Mouse (Mus musculus): ENCODE measurements around the gene Kif13a. TPM values are rescaled to one million over a fixed set of nuclear protein-coding genes. Genes with fewer than 3 reads are reported as not detected.

Gene Kif13a
- polyA plus RNA-seq, 1 experiment = not detected

GRCm38 (mm10) chr13:46753294-46753693, 176.4 kb downstream of the Kif13a start:
- TF ChIP-seq GATA1 (IDR thresholded peaks at IDR 0.05; ENCODE audit: low read length) = no peak

DNA sequence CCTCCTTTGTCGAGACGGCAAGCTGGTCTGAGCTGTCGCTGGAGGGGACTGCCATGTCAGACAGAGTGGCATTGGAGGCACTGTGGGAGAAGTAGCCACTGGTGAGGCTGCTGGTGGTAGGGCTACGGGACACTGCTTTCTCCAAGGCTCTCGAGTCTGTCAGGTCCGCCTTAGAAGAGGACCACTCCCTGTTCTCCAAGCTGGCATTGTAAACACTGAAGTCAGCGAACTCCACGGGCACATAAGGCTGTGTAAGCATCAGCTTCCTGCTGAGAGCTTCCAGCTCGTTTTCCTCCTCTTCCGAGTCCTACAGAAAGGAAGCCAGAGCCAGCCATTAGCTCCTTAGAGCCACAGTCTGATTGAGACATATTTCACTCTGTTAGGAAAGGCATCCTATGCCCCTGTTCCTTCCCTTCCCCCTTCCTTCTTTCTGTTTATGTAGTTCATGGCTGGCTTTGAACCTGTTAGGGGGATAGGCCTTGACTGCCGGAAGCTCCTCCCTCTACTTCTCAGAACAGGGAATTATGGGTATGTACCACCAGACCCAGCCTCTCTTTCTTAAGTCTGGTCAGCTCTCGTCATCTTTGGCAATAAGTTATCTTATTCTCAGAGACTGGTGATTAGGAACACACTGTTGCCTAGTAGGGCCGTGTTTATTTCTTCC, 177.0 kb downstream of the Kif13a start:
- TF ChIP-seq GATA1 (IDR thresholded peaks at IDR 0.05; ENCODE audit: low read length) = no peak

- no peak for TF ChIP-seq GATA1 (IDR thresholded peaks at IDR 0.05; ENCODE audit: low read length)
These were observed 181.4 kb downstream of the Kif13a start for GRCm38 (mm10) chr13:46748138-46748873.

GRCm38 (mm10) chr13:46743821-46744220, 185.8 kb downstream of the Kif13a start:
- no peak for TF ChIP-seq GATA1 (IDR thresholded peaks at IDR 0.05; ENCODE audit: low read length)

DNA sequence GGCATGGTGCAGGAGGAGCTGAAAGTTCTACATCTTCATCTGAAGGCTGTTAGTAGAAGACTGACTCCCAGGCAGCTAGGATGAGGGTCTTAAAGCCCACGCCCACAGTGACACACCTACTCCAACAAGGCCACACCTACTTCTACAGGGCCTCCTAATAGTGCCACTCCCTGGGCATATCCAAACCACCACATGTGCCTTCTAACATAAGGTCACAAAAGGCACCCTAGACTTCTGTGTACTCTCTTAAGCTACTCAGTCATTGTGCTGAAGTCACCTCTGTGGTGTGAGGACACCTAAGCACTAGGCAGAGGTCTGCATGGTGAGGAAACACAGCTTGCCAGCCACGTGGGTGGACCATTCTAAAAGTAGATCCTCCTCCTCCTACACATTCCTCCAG, 187.3 kb downstream of the Kif13a start:
- TF ChIP-seq GATA1 (IDR thresholded peaks at IDR 0.05; ENCODE audit: low read length) = no peak

DNA sequence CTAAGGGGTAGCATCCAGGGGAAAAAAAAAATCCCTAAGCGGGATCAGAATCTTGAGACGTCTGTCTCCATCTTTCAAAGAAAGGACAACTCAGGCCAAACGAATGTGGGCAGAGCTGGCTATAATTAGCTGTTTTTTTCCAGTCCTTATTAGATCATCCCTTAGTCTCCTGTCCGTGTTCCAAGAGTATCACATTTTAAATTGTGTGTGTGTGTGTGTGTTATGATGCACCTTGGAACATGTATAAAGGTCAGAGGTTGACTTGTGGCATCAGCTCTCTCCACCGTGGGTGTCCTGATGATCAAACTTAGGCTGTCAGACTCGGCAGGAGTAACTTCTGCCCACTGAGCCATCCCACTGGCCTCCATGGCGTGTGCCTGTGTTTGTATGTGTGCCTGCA, 190.2 kb downstream of the Kif13a start:
- TF ChIP-seq GATA1 (IDR thresholded peaks at IDR 0.05; ENCODE audit: low read length) = no peak

DNA sequence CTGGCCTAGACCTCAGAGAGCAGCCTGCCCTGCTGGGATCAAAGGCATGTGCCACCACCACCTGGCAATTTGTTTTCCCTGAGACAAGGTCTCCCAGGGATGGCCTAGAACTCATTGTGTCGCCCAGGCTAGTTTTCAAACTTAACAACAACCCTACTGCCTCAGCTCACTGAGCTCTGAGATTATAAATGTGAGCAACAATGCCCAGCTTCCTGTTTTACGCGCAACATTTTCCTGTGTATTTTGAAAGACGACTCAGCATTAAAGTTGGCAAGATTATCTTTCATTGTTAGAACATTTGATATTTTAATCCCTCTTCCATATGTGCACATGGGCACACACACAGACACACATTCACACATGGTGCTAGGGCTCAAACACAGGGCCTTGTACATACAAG, 192.2 kb downstream of the Kif13a start:
- no peak for TF ChIP-seq GATA1 (IDR thresholded peaks at IDR 0.05; ENCODE audit: low read length)

DNA sequence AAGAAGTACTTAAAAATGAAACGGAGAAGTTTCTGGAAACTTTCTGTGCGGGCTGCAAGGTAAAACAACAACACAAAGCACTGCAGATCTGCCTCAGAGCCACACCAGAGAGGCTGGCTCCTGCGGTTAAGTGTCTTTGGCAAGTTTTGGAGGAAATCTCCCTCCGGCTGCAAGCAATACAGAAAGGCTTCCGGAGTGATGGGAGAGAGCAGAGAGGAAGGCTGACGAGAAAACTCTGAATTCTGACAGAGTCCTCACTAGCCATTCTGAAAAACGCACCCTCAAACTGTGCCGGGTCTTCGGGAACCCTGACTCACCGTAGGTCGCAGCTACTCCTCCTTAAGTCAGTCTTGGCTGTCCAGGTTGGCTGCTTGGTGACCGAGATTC, 193.2 kb downstream of the Kif13a start:
- TF ChIP-seq GATA1 (IDR thresholded peaks at IDR 0.05; ENCODE audit: low read length) = no peak

DNA sequence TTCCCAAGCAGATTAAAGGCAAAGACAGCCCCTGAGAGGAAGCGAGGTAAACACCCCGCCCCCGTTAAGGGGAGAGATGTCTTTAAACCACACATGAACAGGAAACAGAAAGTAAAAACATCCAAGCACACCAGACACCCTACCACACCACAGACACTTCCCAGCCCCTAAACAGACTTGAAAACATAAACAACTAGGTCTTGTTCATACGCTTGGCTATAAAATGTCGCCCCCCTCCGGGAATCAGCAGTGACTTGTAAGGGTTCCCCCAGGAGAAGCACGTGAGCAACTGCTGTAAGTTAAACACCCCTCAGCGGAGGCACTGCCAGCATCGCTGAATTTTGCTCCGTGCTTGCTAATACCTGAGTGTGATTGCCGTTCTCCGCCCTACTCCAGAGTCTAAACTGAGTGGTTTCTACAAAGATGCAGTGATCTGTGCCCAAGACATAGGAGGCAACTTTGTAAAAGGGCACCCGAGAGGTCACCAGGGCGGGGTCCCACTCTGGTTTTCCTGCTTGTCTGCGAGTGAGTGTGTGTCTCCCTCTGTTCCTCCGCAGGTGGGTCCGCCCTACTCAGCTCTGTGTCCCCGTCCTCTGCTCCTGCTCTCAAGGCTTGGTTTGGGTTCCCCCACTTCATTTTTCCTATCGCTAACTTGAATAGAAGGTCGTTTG, 193.7 kb downstream of the Kif13a start:
- no peak for TF ChIP-seq GATA1 (IDR thresholded peaks at IDR 0.05; ENCODE audit: low read length)

DNA sequence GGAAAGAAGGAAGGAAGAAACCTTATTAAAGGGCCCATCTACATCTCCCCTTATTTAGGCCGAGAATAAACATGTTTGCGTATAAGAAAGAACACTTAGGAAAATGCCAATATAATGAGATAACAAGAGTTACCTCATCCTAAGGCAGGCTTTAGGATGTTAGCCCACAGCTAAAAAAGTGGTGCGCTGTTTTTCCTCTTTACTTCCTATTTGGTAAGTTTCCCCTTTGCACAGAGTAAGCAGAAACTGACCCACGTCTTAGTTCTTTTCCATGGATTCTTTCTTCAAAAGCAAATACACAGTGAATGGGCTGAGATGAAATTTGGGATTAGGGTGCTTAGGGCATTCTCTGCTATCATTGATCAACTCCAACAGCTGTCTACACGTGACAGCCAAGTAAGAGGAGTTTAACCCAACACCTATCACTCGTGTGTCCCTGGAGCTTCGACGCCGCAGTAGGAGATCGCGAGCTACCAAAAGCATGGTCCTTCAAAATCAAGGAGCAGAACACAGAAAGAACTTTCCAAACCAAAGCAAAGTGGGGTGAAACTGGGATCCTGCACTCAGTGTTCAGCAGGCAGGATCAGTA, 194.4 kb downstream of the Kif13a start:
- TF ChIP-seq GATA1 (IDR thresholded peaks at IDR 0.05; ENCODE audit: low read length) = no peak

DNA sequence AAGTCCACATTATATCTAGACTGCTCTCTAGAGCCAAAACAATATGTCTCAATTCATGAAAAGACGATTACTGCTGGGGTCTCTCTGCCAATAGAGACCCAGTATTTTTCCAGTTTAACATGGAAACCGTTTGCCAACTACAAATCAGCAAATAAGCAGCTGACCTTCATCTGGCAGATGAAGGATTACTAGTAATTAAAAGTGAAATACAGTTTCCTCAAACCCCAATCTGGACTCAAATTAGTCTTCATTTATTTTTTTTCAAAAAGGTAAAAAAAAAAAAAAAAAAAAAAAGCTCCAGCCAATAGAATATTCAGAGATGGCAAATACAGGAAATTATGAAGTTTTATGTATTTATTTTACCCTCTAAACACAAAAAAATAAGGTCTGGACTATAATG, 199.7 kb downstream of the Kif13a start:
- no peak for TF ChIP-seq GATA1 (IDR thresholded peaks at IDR 0.05; ENCODE audit: low read length)

DNA sequence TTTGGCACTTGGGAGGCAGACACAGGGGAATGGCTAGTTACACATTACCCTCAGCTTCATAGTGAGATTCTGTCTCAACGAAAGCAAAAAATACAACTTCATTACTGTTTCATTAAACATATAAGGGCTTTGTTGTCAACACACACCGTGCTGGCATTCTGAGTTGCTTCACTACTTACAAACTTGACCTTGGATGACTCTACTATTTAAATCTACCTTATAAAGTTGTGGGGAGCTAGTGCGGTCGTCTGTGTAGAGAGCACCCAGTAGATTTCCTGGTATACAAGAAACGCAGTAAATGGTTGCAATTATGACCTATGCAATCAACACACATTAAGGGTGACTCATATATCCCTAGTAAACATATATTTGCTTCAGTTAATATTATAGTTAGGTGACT, 201.3 kb downstream of the Kif13a start:
- no peak for TF ChIP-seq GATA1 (IDR thresholded peaks at IDR 0.05; ENCODE audit: low read length)

DNA sequence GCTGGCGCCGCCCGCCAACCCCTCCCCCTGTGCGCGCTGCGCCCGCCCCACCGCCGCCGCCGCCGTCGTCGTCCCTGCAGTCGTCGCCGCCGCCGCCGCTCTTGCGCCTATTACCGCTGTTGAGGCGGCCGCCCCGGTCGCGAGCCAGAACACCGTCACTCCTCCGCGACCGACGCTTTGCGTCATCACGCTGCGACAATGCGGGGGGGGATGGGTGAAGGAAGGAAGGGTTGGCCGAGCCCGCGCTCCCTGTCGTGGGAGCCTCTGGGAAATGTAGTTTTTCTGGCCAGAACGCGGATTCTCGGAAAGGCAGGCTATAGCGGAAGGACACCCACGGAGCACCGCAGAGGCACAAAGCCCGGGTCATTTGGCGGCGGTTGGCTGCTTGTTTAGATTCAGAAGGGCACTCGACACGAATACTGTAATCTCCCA, 201.8 kb downstream of the Kif13a start, which contains the start of gene Nup153:
Gene Nup153, minus strand, starts transcription at position 104 of the 432 bp plus-strand sequence.
- no peak for TF ChIP-seq GATA1 (IDR thresholded peaks at IDR 0.05; ENCODE audit: low read length)

- TF ChIP-seq GATA1 (IDR thresholded peaks at IDR 0.05; ENCODE audit: low read length) = no peak
These were observed 202.4 kb downstream of the Kif13a start for GRCm38 (mm10) chr13:46727038-46727836.
